Mouse (Mus musculus): ENCODE results near the gene Icam1.

DNA sequence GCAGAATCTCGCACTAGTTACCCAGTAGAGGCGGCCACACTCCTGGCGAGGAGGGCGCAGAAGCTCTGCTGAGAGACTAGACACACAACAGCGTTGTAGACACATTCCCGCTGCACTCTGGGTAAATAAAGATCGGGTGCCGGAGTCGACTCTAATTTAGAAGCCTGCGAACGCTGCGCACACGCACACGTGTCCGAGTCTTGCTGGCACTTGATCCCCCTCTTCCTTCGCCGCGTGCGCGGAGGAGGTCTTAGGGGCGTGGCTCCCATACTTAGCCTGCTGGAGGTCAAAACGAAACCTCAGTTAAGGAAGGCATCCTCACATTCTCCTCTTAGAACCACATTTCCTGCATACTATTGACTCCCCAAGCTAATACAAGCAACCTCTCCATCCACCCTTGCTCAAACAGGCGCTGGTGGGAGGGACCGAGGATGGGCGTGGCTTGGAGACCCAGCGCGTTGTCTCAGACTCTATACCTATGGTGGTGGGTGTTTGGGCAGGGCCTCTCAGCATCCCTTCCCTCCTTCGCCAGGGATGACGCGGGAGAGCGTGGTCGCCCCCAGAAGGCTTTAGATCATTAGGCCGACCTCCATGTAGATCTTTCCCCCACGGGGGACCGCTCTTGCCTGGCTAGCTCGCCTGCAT, 15.6 kb downstream of the Icam1 start:
- TF ChIP-seq POLR2A (IDR thresholded peaks at IDR 0.05; ENCODE audit: low read depth, low read length) (peak; percentile 56; the same call in 1 of the 2 replicates), GABPA (IDR thresholded peaks at IDR 0.05; ENCODE audit: insufficient replicate concordance, low read depth, low read length) (no peak)

Data from CH12.LX (cell line).